Mouse (Mus musculus): ENCODE measurements around the gene Slc25a27. TPM values are rescaled to one million over a fixed set of nuclear protein-coding genes. Genes with fewer than 3 reads are reported as not detected.

The Slc25a27 gene
- total and polyA plus RNA-seq, 3 experiments = not detected

- Histone ChIP-seq H3K4me3 (ENCODE audit: control insufficient read depth in 1 of 2, insufficient read depth in 1 of 2, low read depth in 2 of 2, low read length in 2 of 2) (no peak overlapping the region), H3K27me3 (ENCODE audit: control insufficient read depth in 1 of 2, insufficient read depth in 2 of 2, low read length in 2 of 2) (no peaks in the 10 kb centered on the region), H3K9ac (ENCODE audit: control insufficient read depth, low read depth, low read length, poor library complexity, severe bottlenecking) (no peak overlapping the region), H3K79me2 (ENCODE audit: control insufficient read depth, insufficient read depth, low read length, poor library complexity) (no peaks in the 10 kb centered on the region), H3K9me3 (replicated peaks; ENCODE audit: insufficient read depth, low read length) (no peaks in the 10 kb centered on the region), H3K4me1 (ENCODE audit: control insufficient read depth in 1 of 2, insufficient read depth in 2 of 2, low read length in 2 of 2) (no peaks in the 10 kb centered on the region), H3K27ac (ENCODE audit: control insufficient read depth, low read depth, low read length) (no peak overlapping the region), H3K36me3 (ENCODE audit: control insufficient read depth in 1 of 2, insufficient read depth in 2 of 2, low read length in 2 of 2) (no peaks in the 10 kb centered on the region)
- TF ChIP-seq CTCF (IDR thresholded peaks at IDR 0.05 in 2 of 3, conservative IDR thresholded peaks at IDR 0.05 in 1 of 3; ENCODE audit: control insufficient read depth in 1 of 3, insufficient read depth in 1 of 3, low read depth in 2 of 3, low read length in 3 of 3, poor library complexity in 1 of 3, severe bottlenecking in 1 of 3) (peak in 2 of 3 experiments; percentile 1 to 28; a peak in 1 of 6 replicates), ELF1 (IDR thresholded peaks at IDR 0.05; ENCODE audit: low read depth, low read length) (no peak)
- no peak for DNase-seq (ENCODE audit: low read depth, low spot score)
Observed at GRCm38 (mm10) chr17:43597742-43598141, 69.3 kb downstream of the Slc25a27 start.

GRCm38 (mm10) chr17:43592296-43593291 lies 74.4 kb downstream of the Slc25a27 start:
- Histone ChIP-seq H3K4me3 (ENCODE audit: control insufficient read depth in 1 of 2, insufficient read depth in 1 of 2, low read depth in 2 of 2, low read length in 2 of 2) (no peak overlapping the region), H3K27ac (ENCODE audit: control insufficient read depth, low read depth, low read length) (no peak overlapping the region), H3K9me3 (replicated peaks; ENCODE audit: insufficient read depth, low read length) (no peaks in the 10 kb centered on the region), H3K79me2 (ENCODE audit: control insufficient read depth, insufficient read depth, low read length, poor library complexity) (no peaks in the 10 kb centered on the region), H3K36me3 (ENCODE audit: control insufficient read depth in 1 of 2, insufficient read depth in 2 of 2, low read length in 2 of 2) (no peaks in the 10 kb centered on the region), H3K9ac (ENCODE audit: control insufficient read depth, low read depth, low read length, poor library complexity, severe bottlenecking) (no peak overlapping the region), H3K4me1 (ENCODE audit: control insufficient read depth in 1 of 2, insufficient read depth in 2 of 2, low read length in 2 of 2) (no peaks in the 10 kb centered on the region), H3K27me3 (ENCODE audit: control insufficient read depth in 1 of 2, insufficient read depth in 2 of 2, low read length in 2 of 2) (no peaks in the 10 kb centered on the region)
- TF ChIP-seq MXI1 (IDR thresholded peaks at IDR 0.05; ENCODE audit: low read depth, low read length) = no peak
- TF ChIP-seq JUND (IDR thresholded peaks at IDR 0.05; ENCODE audit: low read depth, low read length) = no peak
- TF ChIP-seq TAL1 (IDR thresholded peaks at IDR 0.05; ENCODE audit: low read length) = no peak
- TF ChIP-seq CHD1 (IDR thresholded peaks at IDR 0.05; ENCODE audit: low read depth, low read length) = no peak
- TF ChIP-seq MEF2A (IDR thresholded peaks at IDR 0.05; ENCODE audit: extremely low read depth, insufficient replicate concordance, low read depth, low read length, poor library complexity, severe bottlenecking) = no peak
- TF ChIP-seq NRF1 (IDR thresholded peaks at IDR 0.05; ENCODE audit: insufficient read depth, low read depth, low read length, poor library complexity, severe bottlenecking) = no peak
- no peak for TF ChIP-seq CHD2 (IDR thresholded peaks at IDR 0.05; ENCODE audit: low read length)
- TF ChIP-seq ZNF384 (IDR thresholded peaks at IDR 0.05; ENCODE audit: low read depth, low read length) = no peak
- TF ChIP-seq GABPA (IDR thresholded peaks at IDR 0.05; ENCODE audit: low read depth, low read length) = no peak
- TF ChIP-seq SMC3 (IDR thresholded peaks at IDR 0.05; ENCODE audit: low read depth, low read length) = no peak
- no peak for TF ChIP-seq ZC3H11A (IDR thresholded peaks at IDR 0.05; ENCODE audit: low read depth, low read length)
- TF ChIP-seq HCFC1 (IDR thresholded peaks at IDR 0.05; ENCODE audit: low read depth, low read length) = no peak
- no peak for TF ChIP-seq BHLHE40 (IDR thresholded peaks at IDR 0.05; ENCODE audit: borderline replicate concordance, low read depth, low read length)
- TF ChIP-seq TCF12 (IDR thresholded peaks at IDR 0.05; ENCODE audit: low read depth, low read length) = no peak
- no peak for TF ChIP-seq USF2 (IDR thresholded peaks at IDR 0.05; ENCODE audit: borderline replicate concordance in 1 of 2, insufficient read depth in 1 of 2, low read depth in 1 of 2, low read length in 2 of 2)
- no peak for TF ChIP-seq CTCF (IDR thresholded peaks at IDR 0.05 in 2 of 3, conservative IDR thresholded peaks at IDR 0.05 in 1 of 3; ENCODE audit: control insufficient read depth in 1 of 3, insufficient read depth in 1 of 3, low read depth in 2 of 3, low read length in 3 of 3, poor library complexity in 1 of 3, severe bottlenecking in 1 of 3)
- no peak for TF ChIP-seq EP300 (IDR thresholded peaks at IDR 0.05; ENCODE audit: low read depth in 1 of 2, low read length in 2 of 2)
- no peak for TF ChIP-seq MAX (IDR thresholded peaks at IDR 0.05; ENCODE audit: low read length)
- TF ChIP-seq KAT2A (conservative IDR thresholded peaks at IDR 0.05; ENCODE audit: low read depth, low read length) = no peak
- no peak for TF ChIP-seq POLR2A (IDR thresholded peaks at IDR 0.05; ENCODE audit: control insufficient read depth in 1 of 2, insufficient read depth in 1 of 2, low read depth in 1 of 2, low read length in 2 of 2, poor library complexity in 1 of 2)
- no peak for DNase-seq (ENCODE audit: low read depth, low spot score)
